Mouse (Mus musculus) intestine, embryonic 14.5 days (tissue): ENCODE data around the gene Tff1. TPM values are rescaled to one million over a fixed set of nuclear protein-coding genes. Genes with fewer than 3 reads are reported as not detected.

ENCODE experiments used
- polyA plus RNA-seq: library from polyadenylated mRNA; unstranded; fragments of >200 nt; fragmentation: Nextera tagmentation; extraction: Ambion mirVana; gene quantifications from 2 replicates; pipeline ENCODE4 v1.2.1, GENCODE M21; 2014

The Tff1 gene
- polyA plus RNA-seq, 1 experiment from 2014 or later: 12.7 TPM

Other genes starting within 250 kb of the Tff1 start
- not detected in 2 replicates for gene Umodl1, start 210.6 kb downstream of the Tff1 start, polyA plus RNA-seq
- gene Abcg1, start 107.6 kb downstream of the Tff1 start, polyA plus RNA-seq: 5.0 and 5.1 TPM in 2 replicates
- 315 and 426 TPM in 2 replicates for gene Tff3, start 35.6 kb downstream of the Tff1 start, polyA plus RNA-seq
- 2.0 TPM in 2 replicates for gene Tff2, start 21.0 kb downstream of the Tff1 start, polyA plus RNA-seq
- gene Tmprss3, start 33.7 kb upstream of the Tff1 start, polyA plus RNA-seq: 0.12 TPM in 2 replicates
- 0.14 and 0.19 TPM in 2 replicates for gene Ubash3a, start 42.6 kb upstream of the Tff1 start, polyA plus RNA-seq
- 0.80 and 1.2 TPM in 2 replicates for gene Rsph1, start 112.1 kb upstream of the Tff1 start, polyA plus RNA-seq
- gene Slc37a1, start 121.5 kb upstream of the Tff1 start, polyA plus RNA-seq: 14.7 and 14.8 TPM in 2 replicates
- gene Pde9a, start 220.9 kb upstream of the Tff1 start, polyA plus RNA-seq: 61.0 and 76.0 TPM in 2 replicates